Mouse (Mus musculus): ENCODE data around the gene Nomo1.
A peak's percentile ranks its signal among the peaks of the same experiment; 100 is the strongest.

The Nomo1 gene

GRCm38 (mm10) chr7:46033109-46033869 is at the start of gene Nomo1:
Gene Nomo1 (plus strand): TSS chr7:46033698.
- peak; percentile 95 for DNase-seq

- no peak for DNase-seq
Observed at GRCm38 (mm10) chr7:45986893-45987292, 46.6 kb upstream of the Nomo1 start.

- no peak for DNase-seq
Observed at GRCm38 (mm10) chr7:45988344-45988743, 45.2 kb upstream of the Nomo1 start.

GRCm38 (mm10) chr7:45992470-45992869 is 41.0 kb upstream of the Nomo1 start:
- no peak for DNase-seq

GRCm38 (mm10) chr7:46000577-46000976 is 32.9 kb upstream of the Nomo1 start:
- DNase-seq = no peak

GRCm38 (mm10) chr7:46002748-46003147 is 30.8 kb upstream of the Nomo1 start:
- no peak for DNase-seq

GRCm38 (mm10) chr7:46009578-46009977 is 23.9 kb upstream of the Nomo1 start:
- DNase-seq = peak; percentile 70

- DNase-seq = no peak
Observed at GRCm38 (mm10) chr7:46012121-46012520, 21.4 kb upstream of the Nomo1 start.

GRCm38 (mm10) chr7:46013266-46014010 is 20.1 kb upstream of the Nomo1 start:
- peak; percentile 29 for DNase-seq

- DNase-seq = no peak
Observed at GRCm38 (mm10) chr7:46019594-46019993, 13.9 kb upstream of the Nomo1 start.

GRCm38 (mm10) chr7:46021951-46022350 is 11.5 kb upstream of the Nomo1 start:
- DNase-seq = no peak

GRCm38 (mm10) chr7:46025436-46025835 is 8.1 kb upstream of the Nomo1 start:
- DNase-seq = no peak

GRCm38 (mm10) chr7:46028681-46029080 is 4.8 kb upstream of the Nomo1 start:
- DNase-seq = no peak

GRCm38 (mm10) chr7:46029299-46030144 is 4.0 kb upstream of the Nomo1 start:
- no peak for DNase-seq

GRCm38 (mm10) chr7:46030145-46030488 is 3.4 kb upstream of the Nomo1 start, which contains the start of gene Abcc6:
Gene Abcc6 (minus strand): TSS chr7:46030302.
- DNase-seq = no peak

GRCm38 (mm10) chr7:46031075-46031474 is 2.4 kb upstream of the Nomo1 start:
- DNase-seq = no peak

GRCm38 (mm10) chr7:46033870-46034337 is 406 bp downstream of the Nomo1 start:
- DNase-seq = no peak

GRCm38 (mm10) chr7:46034991-46035390 is 1.5 kb downstream of the Nomo1 start:
- DNase-seq = no peak

GRCm38 (mm10) chr7:46035468-46035867 is 2.0 kb downstream of the Nomo1 start:
- no peak for DNase-seq

GRCm38 (mm10) chr7:46037433-46037832 is 3.9 kb downstream of the Nomo1 start:
- no peak for DNase-seq

GRCm38 (mm10) chr7:46039873-46040272 is 6.4 kb downstream of the Nomo1 start:
- DNase-seq = no peak

GRCm38 (mm10) chr7:46044106-46044505 is 10.6 kb downstream of the Nomo1 start:
- DNase-seq = no peak

GRCm38 (mm10) chr7:46045882-46046281 is 12.4 kb downstream of the Nomo1 start:
- no peak for DNase-seq
